Mouse (Mus musculus) thymus, adult 2 months (tissue): ENCODE measurements around the gene Ranbp17. TPM values are rescaled to one million over a fixed set of nuclear protein-coding genes. Genes with fewer than 3 reads are reported as not detected.

Source experiments
- DNase-seq: peaks from one replicate; pipeline ENCODE4 v3.0.0; 2021
- H3K27ac ChIP-seq: fragments of 200-500 bp; 2 replicates; pipeline ENCODE4 v1.5.1; 2012; ENCODE audit warnings: low read length, control low read depth; ENCODE audit not compliant: control insufficient read depth, insufficient read depth
- H3K27me3 ChIP-seq: fragments of 200-500 bp; 2 replicates; pipeline ENCODE4 v1.6.1; 2012; ENCODE audit warnings: mild to moderate bottlenecking, low read length, moderate library complexity, mixed read lengths; ENCODE audit not compliant: control insufficient read depth, insufficient read depth
- H3K36me3 ChIP-seq: fragments of 200-500 bp; 2 replicates; pipeline ENCODE4 v1.6.1; 2012; ENCODE audit warnings: mild to moderate bottlenecking, low read length, moderate library complexity; ENCODE audit not compliant: control insufficient read depth, insufficient read depth
- H3K4me1 ChIP-seq: fragments of 200-500 bp; replicated peaks from 2 replicates; pipeline ENCODE4 v1.6.1; 2012; ENCODE audit warnings: low read length; ENCODE audit not compliant: control insufficient read depth, insufficient read depth
- H3K4me3 ChIP-seq: fragments of 200-500 bp; 2 replicates; pipeline ENCODE4 v1.5.1; 2012; ENCODE audit warnings: mild to moderate bottlenecking, low read length, control low read depth, moderate library complexity; ENCODE audit not compliant: control insufficient read depth, insufficient read depth
- CTCF ChIP-seq: fragments of 200-500 bp; IDR thresholded peaks from 2 replicates; pipeline ENCODE4 v1.5.1; 2012; ENCODE audit warnings: mild to moderate bottlenecking, control low read depth, low read length, moderate library complexity, borderline replicate concordance; ENCODE audit not compliant: control insufficient read depth, poor library complexity, insufficient read depth; ENCODE audit errors: extremely low read depth
- POLR2A ChIP-seq: fragments of 200-500 bp; IDR thresholded peaks from 2 replicates; pipeline ENCODE4 v1.6.1; 2012; ENCODE audit warnings: mild to moderate bottlenecking, low read length, control low read depth, moderate library complexity; ENCODE audit not compliant: control insufficient read depth, poor library complexity, insufficient read depth; ENCODE audit errors: extremely low read depth
- WGBS: fragments of 180-500 bp; shearing (Covaris S2); methylation state at CpG from one replicate; pipeline ENCODE4 v1.1.7; 2018; 5-methylcytosine and 5-hydroxymethylcytosine counted together
- polyA plus RNA-seq: library from polyadenylated mRNA; depleted of rRNA; stranded (reverse); fragments of >200 nt; gene quantifications from 2 replicates; pipeline ENCODE4 v1.2.3, GENCODE M21; 2012

The Ranbp17 gene
- polyA plus RNA-seq, 1 experiment: 0.30 TPM

DNA sequence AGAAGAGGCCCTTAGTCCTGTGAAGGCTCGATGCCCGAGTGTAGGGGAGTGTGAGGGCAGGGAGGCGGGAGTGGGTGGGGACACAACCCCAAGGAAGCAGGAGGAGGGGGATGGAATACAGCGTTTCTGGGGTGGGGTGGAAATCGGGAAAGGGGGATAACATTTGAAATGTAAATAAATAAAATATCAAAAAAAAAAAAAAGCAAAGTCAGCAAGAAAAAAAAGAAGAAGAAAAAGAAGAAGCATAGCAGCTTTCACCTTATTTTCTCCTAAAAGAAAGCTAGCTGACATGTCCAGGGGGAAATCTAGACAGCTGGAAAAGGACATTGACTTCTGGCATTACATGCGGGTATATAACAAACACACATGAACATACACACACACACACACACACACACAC, 117.3 kb downstream of the Ranbp17 start:
- no peaks in the 10 kb centered on the region for H3K4me1 ChIP-seq
- no peak overlapping the region for H3K4me3 ChIP-seq
- H3K27me3 ChIP-seq: no peaks in the 10 kb centered on the region
- no peaks in the 10 kb centered on the region for H3K36me3 ChIP-seq
- DNase-seq: no peak
- H3K27ac ChIP-seq: no peak overlapping the region
- WGBS: 96% methylated on average over 6 of the region's 6 CpGs
- TF ChIP-seq POLR2A (no peak), CTCF (no peak)

DNA sequence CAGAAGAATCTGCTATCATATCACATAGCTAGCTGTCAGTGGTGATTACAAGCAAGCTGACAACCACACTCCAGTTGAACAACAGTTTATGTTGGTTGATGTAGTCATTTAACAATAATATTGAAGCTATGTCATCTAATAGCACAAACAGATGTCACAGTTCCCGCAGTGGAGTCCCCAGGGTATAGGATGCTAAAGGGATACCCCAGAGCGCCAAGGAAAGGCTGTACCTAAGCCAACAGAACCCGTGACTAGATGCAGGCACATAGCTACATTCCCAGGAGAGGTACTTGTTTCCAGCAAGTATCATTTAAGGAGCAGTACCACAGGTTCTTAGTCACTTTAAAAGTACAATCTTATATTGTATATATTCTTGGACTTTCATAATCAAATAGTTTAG, 119.5 kb downstream of the Ranbp17 start:
- Histone ChIP-seq H3K27me3 (no peaks in the 10 kb centered on the region), H3K4me3 (no peak overlapping the region), H3K4me1 (no peaks in the 10 kb centered on the region), H3K36me3 (no peaks in the 10 kb centered on the region), H3K27ac (no peak overlapping the region)
- TF ChIP-seq CTCF (no peak), POLR2A (no peak)
- DNase-seq: no peak
- WGBS: 86% methylated on average over 3 of the region's 3 CpGs

DNA sequence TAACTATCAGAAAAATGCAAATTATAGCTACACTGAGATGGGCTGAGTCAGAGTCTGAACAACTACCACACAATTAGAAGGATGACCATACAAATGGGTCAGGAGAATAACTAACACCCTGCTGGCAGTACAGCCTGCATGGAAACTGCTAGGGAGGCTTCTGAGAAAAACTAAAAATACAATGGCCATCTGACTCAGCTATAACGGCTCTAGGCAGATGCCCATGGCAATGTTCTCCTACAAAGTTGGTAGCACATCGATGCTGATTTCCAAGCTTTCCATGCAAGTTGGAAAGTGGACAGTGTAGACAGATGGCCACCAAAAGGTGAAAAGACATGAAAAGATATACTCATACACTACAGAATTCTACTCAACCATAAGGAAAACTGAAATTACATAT, 124.9 kb downstream of the Ranbp17 start:
- Histone ChIP-seq H3K4me3 (no peak overlapping the region), H3K27ac (no peak overlapping the region), H3K4me1 (no peaks in the 10 kb centered on the region), H3K27me3 (no peaks in the 10 kb centered on the region), H3K36me3 (no peaks in the 10 kb centered on the region)
- no peak for DNase-seq
- 96% methylated on average over 2 of the region's 2 CpGs for WGBS
- TF ChIP-seq POLR2A: no peak

DNA sequence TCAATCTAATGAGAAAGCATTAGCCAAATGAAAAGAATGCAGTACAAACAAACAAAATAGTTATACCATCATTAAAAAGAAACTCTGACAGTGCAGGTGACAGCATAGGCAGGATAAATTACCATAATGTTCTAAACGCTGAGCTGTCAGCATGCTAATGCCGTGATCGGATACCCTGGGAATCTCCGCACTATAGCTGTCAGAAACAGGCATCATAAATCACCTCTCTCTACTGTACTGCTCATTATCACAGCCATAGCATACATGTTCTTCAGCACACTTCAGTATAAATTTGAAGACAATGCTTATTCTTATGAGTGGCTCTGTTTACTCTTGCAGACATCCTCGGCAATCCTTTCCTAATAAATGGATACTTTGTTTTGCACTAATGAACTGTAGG, 151.7 kb downstream of the Ranbp17 start:
- WGBS: 92% methylated on average over 5 of the region's 5 CpGs
- Histone ChIP-seq H3K36me3 (no peaks in the 10 kb centered on the region), H3K4me3 (no peak overlapping the region), H3K4me1 (no peaks in the 10 kb centered on the region), H3K27ac (no peak overlapping the region), H3K27me3 (no peaks in the 10 kb centered on the region)
- DNase-seq: no peak
- no peak for TF ChIP-seq CTCF
- TF ChIP-seq POLR2A: no peak

DNA sequence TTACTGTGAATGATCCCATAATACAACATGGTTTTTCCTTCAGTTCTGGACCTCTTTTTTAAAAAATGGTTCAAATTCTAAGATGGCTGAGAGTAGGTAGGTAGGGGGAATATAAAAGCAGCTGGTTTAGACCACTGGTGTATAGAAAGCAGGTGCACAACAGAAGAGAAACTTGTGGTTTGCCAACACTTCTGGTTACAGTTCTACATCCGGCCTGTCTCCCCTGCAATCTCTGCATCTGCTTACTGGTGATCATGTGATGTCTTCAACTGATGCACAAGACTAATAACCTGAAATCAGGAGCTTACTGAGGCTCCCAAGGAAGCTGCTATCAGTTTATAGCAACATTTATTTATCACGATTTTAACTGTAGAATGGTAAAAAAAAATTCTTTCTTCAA, 164.3 kb downstream of the Ranbp17 start:
- Histone ChIP-seq H3K27me3 (no peaks in the 10 kb centered on the region), H3K4me1 (no peaks in the 10 kb centered on the region), H3K36me3 (no peaks in the 10 kb centered on the region), H3K4me3 (no peak overlapping the region), H3K27ac (no peak overlapping the region)
- TF ChIP-seq POLR2A (no peak), CTCF (no peak)
- 40% methylated on average over 2 of the region's 2 CpGs for WGBS
- DNase-seq: no peak

DNA sequence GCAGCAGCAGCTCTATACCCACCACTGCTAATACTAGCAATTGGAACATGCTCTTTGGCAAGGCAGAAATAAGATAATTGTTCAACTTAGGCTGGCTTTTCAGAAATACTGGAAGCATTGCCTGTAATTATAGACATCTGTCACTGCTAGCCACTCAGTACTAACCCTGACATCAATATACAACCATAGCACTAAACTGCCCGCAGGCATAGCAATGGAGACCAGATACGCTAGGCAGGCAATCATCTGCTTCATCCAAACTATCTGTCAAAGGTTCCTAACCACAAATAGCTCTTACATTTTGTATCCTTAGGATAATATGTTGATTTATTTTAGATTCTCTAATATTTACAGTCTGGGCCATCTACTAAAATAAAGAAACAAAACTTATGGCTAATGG, 171.5 kb downstream of the Ranbp17 start:
- TF ChIP-seq CTCF: no peak
- no peak for TF ChIP-seq POLR2A
- Histone ChIP-seq H3K27ac (no peak overlapping the region), H3K4me3 (no peak overlapping the region), H3K27me3 (no peaks in the 10 kb centered on the region), H3K36me3 (no peaks in the 10 kb centered on the region), H3K4me1 (no peaks in the 10 kb centered on the region)
- WGBS: 97% methylated on average over 2 of the region's 2 CpGs
- DNase-seq: no peak

DNA sequence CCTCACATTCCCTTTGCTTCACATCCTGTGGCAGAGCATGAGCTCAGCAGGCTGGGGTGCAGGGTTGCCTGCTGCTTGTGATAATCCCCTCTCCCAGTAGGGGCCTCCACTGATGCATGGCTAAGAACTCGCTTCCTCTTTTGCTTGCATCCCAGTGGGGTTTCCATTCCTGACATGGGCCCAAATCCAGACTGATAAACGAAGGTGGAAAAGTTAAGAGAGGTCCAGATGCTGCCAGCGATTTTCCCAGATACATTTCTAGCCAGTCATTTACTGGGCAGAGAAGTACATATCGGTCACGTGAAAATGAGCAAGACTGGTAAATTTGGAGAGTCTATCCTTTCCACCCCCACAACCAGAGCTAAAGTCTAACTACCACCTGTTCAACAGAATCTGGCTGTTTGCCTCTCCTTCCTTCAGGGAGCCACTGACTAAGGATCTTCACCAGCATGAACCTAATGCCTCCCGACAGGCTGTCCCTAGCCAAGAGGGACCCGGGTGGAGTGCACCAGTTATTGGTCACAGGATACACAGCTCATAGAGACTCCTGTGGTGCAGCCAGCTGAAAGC, 176.9 kb downstream of the Ranbp17 start:
- peak; percentile 4 for DNase-seq
- H3K27me3 ChIP-seq: no peaks in the 10 kb centered on the region
- WGBS: 63% methylated on average over 7 of the region's 7 CpGs
- H3K4me1 ChIP-seq: no peaks in the 10 kb centered on the region
- no peak for TF ChIP-seq POLR2A
- TF ChIP-seq CTCF: no peak
- H3K27ac ChIP-seq: no peak overlapping the region
- no peak overlapping the region for H3K4me3 ChIP-seq
- no peaks in the 10 kb centered on the region for H3K36me3 ChIP-seq
